Mouse (Mus musculus) kidney, postnatal 4 days (tissue): Measurements from ENCODE around the gene Olfr887.

Source experiments
- DNase-seq, 2 experiments: peaks; one replicate each; pipeline ENCODE4 v3.0.0; 2021; ENCODE audit warnings: mixed read lengths in 2 of 2

Gene Olfr887

DNA sequence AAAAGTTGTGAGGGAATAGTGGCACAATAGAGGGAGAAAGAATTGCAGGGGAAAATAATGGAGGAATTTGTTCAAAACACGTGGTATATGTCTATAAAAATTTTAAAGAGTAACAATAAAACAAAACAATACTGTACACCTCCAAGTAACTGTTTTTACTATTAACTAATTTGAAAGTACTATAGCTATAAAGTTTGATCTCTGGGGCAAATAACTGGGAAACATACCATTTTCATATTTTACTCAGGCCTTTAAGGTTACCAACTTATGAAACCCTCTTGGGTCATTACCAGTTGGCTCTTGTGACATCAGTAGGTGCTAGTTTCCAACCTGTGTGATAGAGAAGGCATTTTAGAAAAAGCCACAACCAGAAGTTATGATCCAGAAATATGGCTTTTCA, at the start of gene Olfr887:
TSS of gene Olfr887 (plus strand) at position 301 of the 400 bp plus-strand sequence.
- DNase-seq = no peak

DNA sequence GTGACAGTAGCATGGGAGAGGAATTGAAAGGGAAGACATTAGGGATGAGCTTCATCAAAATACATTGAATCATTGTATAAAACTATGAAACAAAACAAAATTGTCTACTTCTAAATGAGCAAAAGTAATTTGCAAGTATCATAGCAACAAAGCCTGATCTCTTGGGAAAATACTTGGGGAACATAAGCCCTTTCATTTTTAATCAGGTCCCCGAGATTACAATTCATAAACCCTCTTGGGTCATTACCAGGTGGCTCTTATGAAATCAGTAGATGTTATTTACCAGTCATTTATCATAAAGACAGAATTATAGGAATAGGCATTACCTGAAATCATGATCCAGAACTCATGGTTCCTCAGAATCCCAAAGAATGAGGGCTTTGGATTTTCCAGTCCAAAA, 37.6 kb upstream of the Olfr887 start, which contains the start of gene Olfr884:
TSS of gene Olfr884 (plus strand) at position 301 of the 400 bp plus-strand sequence.
- no peak for DNase-seq

DNA sequence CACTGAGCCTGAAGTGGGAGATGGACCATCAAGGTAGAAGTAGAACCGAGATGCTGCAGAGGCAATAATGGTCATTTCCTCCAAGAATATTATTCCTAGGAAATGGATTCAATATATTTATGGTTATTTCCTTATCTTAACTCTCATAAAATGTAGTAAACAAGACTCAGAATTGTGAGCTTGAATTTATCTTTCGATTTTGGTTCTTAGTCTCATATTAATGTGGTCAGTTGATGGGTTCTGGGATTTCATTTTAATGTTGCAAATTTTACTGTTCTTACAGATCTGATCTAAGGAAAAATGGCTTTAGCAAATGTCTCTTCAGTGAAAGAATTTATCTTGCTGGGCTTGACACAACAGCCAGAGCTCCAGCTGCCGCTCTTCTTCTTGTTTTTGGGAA, 22.9 kb upstream of the Olfr887 start, which contains the start of gene Olfr885:
TSS of gene Olfr885 (plus strand) at position 301 of the 400 bp plus-strand sequence.
- no peak for DNase-seq

DNA sequence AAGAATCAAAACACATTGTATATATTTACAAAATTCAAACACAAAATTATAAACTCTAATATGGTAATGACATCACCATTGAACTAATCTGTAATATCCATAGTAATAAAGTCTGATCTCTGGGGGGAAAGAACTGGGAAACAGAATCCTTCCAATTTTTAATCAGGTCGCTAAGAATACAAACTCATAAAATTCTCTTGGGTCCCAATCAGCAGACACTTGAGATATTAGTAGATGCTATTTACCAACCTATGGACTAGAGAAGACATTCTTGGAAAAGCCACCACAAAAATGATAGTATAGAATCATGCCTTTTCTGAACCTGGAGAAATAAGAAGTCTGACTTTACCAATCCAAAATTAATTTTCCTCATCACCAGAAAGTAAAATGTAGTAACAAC, 24.0 kb downstream of the Olfr887 start, which contains the start of gene Olfr888:
TSS of gene Olfr888 (plus strand) at position 301 of the 400 bp plus-strand sequence.
- no peak for DNase-seq

DNA sequence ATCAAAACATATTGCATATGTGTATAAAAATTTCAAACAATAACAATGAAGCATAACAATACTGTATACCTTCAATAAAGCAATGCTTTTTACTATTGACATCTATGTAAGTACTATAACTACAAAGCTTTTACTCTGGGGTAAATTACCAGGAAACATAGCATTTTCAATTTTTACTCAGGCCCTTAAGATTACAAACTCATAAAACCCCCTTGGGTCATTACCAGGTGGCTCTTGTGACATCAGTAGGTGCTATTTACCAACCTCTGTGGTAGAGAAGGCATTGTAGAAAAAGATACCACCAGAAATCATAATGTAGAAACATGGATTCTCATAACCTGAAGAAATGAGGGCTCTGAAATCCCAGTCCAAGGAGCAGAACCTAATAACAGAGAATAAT, 31.0 kb downstream of the Olfr887 start, which contains the start of gene Olfr889:
TSS of gene Olfr889 (plus strand) at position 301 of the 400 bp plus-strand sequence.
- no peak for DNase-seq
